Mouse (Mus musculus) neutrophil, adult 83 days (primary cell): ENCODE data around the gene Cfap58. TPM values are rescaled to one million over a fixed set of nuclear protein-coding genes. Genes with fewer than 3 reads are reported as not detected.

Experiments
- total RNA-seq, 2 experiments: library from RNA; stranded (reverse); gene quantifications; one replicate each; pipeline ENCODE4 v1.2.4; 2023

Cfap58 gene
- not detected for total RNA-seq

GRCm38 (mm10) chr19:47937443-47938406 lies at the start of gene Cfap58:
TSS of gene Cfap58 (plus strand) at chr19:47937675.

GRCm38 (mm10) chr19:47919126-47919965 lies 18.1 kb upstream of the Cfap58 start, which contains the start of the genes Cfap43 and Itprip:
TSS of gene Cfap43 (minus strand) at chr19:47919287.
TSS of gene Itprip (minus strand) at chr19:47919299.

Other genes starting within 250 kb of the Cfap58 start
- gene Col17a1, start 245.6 kb upstream of the Cfap58 start, total RNA-seq: not detected
- 10 to 100 TPM; 53.1 to 53.9 TPM for gene Sfr1, start 206.0 kb upstream of the Cfap58 start, total RNA-seq
- 10 to 100 TPM; 57.4 to 64.0 TPM for gene Gsto1, start 82.7 kb upstream of the Cfap58 start, total RNA-seq
- gene Gsto2, start 72.1 kb upstream of the Cfap58 start, total RNA-seq: under 1 TPM in 1 of 2 experiments, not detected in 1; 0.60 TPM
- gene Cfap43, start 18.4 kb upstream of the Cfap58 start, total RNA-seq: under 1 TPM in 1 of 2 experiments, not detected in 1; 0.38 TPM
- gene Itprip, start 18.4 kb upstream of the Cfap58 start, total RNA-seq: 100 to 1,000 TPM; 182 to 224 TPM